Mouse (Mus musculus): ENCODE measurements around the gene Card11.

Gene Card11

GRCm38 (mm10) chr5:140992093-140993070 lies 8.0 kb downstream of the Card11 start:
- in situ Hi-C loops (cut with MboI; ENCODE audit: low sequenced_read_pairs) = no loop called here

GRCm38 (mm10) chr5:140985311-140986050 lies 14.9 kb downstream of the Card11 start:
- in situ Hi-C loops (cut with MboI; ENCODE audit: low sequenced_read_pairs) = no loop called here

- in situ Hi-C loops (cut with MboI; ENCODE audit: low sequenced_read_pairs) = no loop called here
These were observed 19.0 kb downstream of the Card11 start for GRCm38 (mm10) chr5:140981370-140981805.

GRCm38 (mm10) chr5:140980783-140981182 lies 19.6 kb downstream of the Card11 start:
- in situ Hi-C loops (cut with MboI; ENCODE audit: low sequenced_read_pairs) = no loop called here

GRCm38 (mm10) chr5:140980051-140980450 lies 20.3 kb downstream of the Card11 start:
- in situ Hi-C loops (cut with MboI; ENCODE audit: low sequenced_read_pairs) = no loop called here

- in situ Hi-C loops (cut with MboI; ENCODE audit: low sequenced_read_pairs) = no loop called here
These were observed 37.4 kb downstream of the Card11 start for GRCm38 (mm10) chr5:140962945-140963344.

- in situ Hi-C loops (cut with MboI; ENCODE audit: low sequenced_read_pairs) = no loop called here
These were observed 39.6 kb downstream of the Card11 start for GRCm38 (mm10) chr5:140960732-140961131.

- in situ Hi-C loops (cut with MboI; ENCODE audit: low sequenced_read_pairs) = no loop called here
These were observed 41.2 kb downstream of the Card11 start for GRCm38 (mm10) chr5:140959160-140959559.

GRCm38 (mm10) chr5:140957106-140957505 lies 43.3 kb downstream of the Card11 start:
- in situ Hi-C loops (cut with MboI; ENCODE audit: low sequenced_read_pairs) = no loop called here

- in situ Hi-C loops (cut with MboI; ENCODE audit: low sequenced_read_pairs) = no loop called here
These were observed 44.7 kb downstream of the Card11 start for GRCm38 (mm10) chr5:140955666-140956065.

DNA sequence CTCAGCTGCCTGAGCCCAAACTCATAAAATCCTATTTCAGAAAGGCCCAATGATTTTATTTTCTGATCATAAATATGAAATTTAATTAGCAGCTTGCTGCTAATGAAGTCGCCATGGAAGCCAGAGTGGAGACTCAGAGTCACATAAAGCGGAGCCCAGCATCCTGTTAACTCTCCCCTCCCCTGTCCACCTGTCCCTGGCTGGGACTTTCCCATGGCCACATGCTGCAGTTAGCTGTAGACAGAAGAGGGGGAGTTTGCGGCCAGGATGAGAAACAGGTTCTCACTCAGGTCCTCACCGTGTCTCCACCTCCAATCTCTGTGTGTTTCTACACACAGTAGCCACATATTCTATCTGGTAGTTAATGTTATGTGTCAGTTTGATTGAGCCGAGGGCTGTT lies 48.6 kb downstream of the Card11 start:
- in situ Hi-C loops (cut with MboI; ENCODE audit: low sequenced_read_pairs) = no loop called here

DNA sequence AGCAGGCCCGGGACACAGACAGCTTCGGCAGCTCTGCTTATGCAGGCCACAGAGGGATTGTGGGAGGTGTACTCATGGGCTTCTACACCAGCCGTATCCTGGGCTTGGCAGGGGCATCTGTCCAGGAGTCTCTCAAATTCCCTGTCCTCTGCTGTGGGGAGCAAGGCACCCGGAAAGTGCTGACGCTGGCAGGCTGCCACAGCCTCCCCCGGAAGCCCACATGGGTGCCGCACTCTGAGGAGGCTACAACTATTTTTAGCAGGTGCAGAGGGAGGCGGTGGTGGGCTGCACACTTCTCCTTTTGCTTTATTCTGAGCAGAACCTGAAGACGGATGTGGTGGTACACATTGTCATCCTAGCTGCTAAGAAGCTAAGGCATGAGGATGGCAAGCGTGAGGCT lies 52.4 kb downstream of the Card11 start:
- in situ Hi-C loops (cut with MboI; ENCODE audit: low sequenced_read_pairs) = no loop called here

- in situ Hi-C loops (cut with MboI; ENCODE audit: low sequenced_read_pairs) = no loop called here
These were observed 54.3 kb downstream of the Card11 start for GRCm38 (mm10) chr5:140946034-140946433.

DNA sequence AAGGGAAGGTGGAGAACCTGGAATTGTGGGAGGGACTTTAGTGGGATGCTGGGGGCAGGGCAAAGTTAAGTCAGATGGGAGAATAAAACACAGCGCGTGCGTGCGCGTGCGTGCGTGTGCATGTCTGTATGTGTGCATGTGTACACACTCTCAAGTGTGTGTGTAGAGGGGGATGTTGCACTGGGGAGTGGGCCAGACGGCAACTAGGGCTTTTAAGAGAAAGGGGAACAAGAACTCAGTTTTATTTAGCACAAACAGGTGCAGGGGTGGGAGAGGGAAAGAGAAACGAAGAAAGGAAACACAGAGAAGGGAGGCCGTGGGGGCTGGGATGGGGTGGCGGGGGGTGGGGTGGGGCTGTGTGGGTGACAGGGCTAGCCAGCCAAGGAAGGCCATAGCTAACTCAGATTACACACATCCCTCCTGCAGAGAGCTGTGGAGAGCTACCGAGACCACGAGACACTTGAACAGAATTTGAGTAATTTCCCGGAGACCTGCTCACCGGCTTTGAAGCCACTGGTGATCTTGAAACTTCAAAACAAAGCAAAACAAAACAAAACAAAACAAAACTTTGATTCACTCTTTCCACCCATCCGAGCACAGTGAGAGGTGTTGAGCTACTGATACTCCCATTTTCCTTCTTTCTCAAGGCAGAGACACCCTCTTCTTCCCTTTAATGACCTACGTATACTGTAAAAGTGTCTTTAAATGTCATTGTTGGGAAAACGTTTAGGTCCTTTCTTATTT lies 55.8 kb downstream of the Card11 start:
- in situ Hi-C loops (cut with MboI; ENCODE audit: low sequenced_read_pairs) = no loop called here

- in situ Hi-C loops (cut with MboI; ENCODE audit: low sequenced_read_pairs) = no loop called here
These were observed 59.4 kb downstream of the Card11 start for GRCm38 (mm10) chr5:140940923-140941491.

DNA sequence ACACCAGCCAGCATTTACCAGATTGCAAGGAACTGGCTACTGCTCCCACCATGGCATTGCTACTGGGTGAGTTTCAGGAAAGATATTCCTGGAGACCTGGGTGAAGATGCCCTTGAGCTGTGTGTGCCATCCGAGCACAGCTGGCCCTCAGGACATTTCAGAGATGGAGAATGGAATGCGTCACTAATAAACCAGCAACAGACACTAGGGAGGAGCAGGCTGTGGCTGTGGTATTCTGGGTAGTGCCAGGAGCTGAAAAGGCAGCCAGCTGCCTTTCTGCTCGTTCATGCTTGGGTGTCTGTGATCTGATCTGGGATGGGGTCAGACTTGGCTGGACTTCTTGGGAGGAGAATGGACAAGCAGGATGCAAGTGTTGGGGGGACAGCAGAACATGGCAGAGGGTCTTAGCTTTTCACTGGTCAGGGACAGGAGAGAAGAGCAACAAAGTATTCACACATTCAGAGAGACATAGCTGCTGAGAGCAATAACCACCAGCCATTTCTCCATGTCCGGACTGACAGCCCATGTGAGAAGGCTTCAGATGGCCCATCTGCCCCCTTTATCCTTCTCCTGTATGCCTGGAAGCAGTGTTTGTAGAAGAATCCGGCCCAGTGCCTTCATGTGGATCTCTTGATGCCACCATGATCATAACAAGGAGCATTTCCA lies 60.0 kb downstream of the Card11 start:
- in situ Hi-C loops (cut with MboI; ENCODE audit: low sequenced_read_pairs) = no loop called here

GRCm38 (mm10) chr5:140936816-140937215 lies 63.6 kb downstream of the Card11 start:
- in situ Hi-C loops (cut with MboI; ENCODE audit: low sequenced_read_pairs) = no loop called here

DNA sequence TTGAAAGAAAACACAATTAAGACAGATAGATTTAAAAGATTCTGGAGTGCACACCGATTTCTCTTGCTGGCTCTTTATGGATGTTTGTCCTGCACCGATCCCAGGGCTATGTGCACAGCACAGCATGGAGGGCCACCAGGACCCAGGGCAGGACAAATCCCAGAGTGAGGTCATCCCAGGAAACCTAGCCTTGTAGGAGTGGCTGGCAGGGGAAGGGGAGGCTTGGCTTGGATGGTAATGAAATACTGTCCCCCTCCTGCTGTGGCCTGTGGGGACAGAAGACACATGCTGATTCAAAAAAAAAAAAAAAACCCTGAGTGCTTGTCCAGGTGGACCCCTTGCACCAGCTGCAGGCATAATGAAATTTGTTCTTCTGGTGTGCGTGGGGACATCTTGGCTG lies 64.5 kb downstream of the Card11 start:
- in situ Hi-C loops (cut with MboI; ENCODE audit: low sequenced_read_pairs) = no loop called here

GRCm38 (mm10) chr5:140934639-140935315 lies 65.6 kb downstream of the Card11 start:
- in situ Hi-C loops (cut with MboI; ENCODE audit: low sequenced_read_pairs) = no loop called here
